Mouse (Mus musculus): ENCODE measurements at regions not wholly inside any gene's neighbourhood (a gene's known extent, or its start where the extent isn't known, plus 50 kb on each side); places are given as distances from the start of the nearest gene placed in this dataset.

- TF ChIP-seq CHD2 (IDR thresholded peaks at IDR 0.05; ENCODE audit: low read depth, low read length) = no peak
- TF ChIP-seq ZC3H11A (IDR thresholded peaks at IDR 0.05; ENCODE audit: borderline replicate concordance, low read depth, low read length) = no peak
- no peak for TF ChIP-seq ZNF384 (IDR thresholded peaks at IDR 0.05; ENCODE audit: low read depth, low read length)
- no peak for TF ChIP-seq HCFC1 (IDR thresholded peaks at IDR 0.05; ENCODE audit: borderline replicate concordance, insufficient read depth, low read length)
- no peak for TF ChIP-seq MAFK (IDR thresholded peaks at IDR 0.05; ENCODE audit: insufficient read depth, low read depth, low read length)
- H3K9ac ChIP-seq (ENCODE audit: insufficient read depth, low read depth, low read length, poor library complexity, severe bottlenecking) = no peak overlapping the region
- in situ Hi-C loops (cut with MboI; ENCODE audit: low sequenced_read_pairs in 2 of 2, unreplicated experiment in 2 of 2) = no loop called here
Measured at GRCm38 (mm10) chr15:65502656-65503055, 488.0 kb upstream of the Gm21961 start.

GRCm38 (mm10) chr15:65478940-65479339 lies 464.2 kb upstream of the Gm21961 start:
- no peaks in the 10 kb centered on the region for H3K4me1 ChIP-seq (ENCODE audit: control insufficient read depth in 2 of 2, insufficient read depth in 2 of 2, low read length in 2 of 2, poor library complexity in 1 of 2)
- no peak for TF ChIP-seq ZC3H11A (IDR thresholded peaks at IDR 0.05; ENCODE audit: borderline replicate concordance, low read depth, low read length)
- TF ChIP-seq ZNF384 (IDR thresholded peaks at IDR 0.05; ENCODE audit: low read depth, low read length) = no peak
- no peak for TF ChIP-seq HCFC1 (IDR thresholded peaks at IDR 0.05; ENCODE audit: borderline replicate concordance, insufficient read depth, low read length)
- TF ChIP-seq MAFK (IDR thresholded peaks at IDR 0.05; ENCODE audit: insufficient read depth, low read depth, low read length) = no peak
- no peak for TF ChIP-seq CHD2 (IDR thresholded peaks at IDR 0.05; ENCODE audit: low read depth, low read length)
- H3K36me3 ChIP-seq (ENCODE audit: control insufficient read depth, insufficient read depth, low read length, poor library complexity, severe bottlenecking) = no peaks in the 10 kb centered on the region
- no peak overlapping the region for H3K27ac ChIP-seq (ENCODE audit: insufficient read depth, low read depth, low read length, poor library complexity, severe bottlenecking)
- H3K4me3 ChIP-seq (ENCODE audit: insufficient read depth in 1 of 2, low read depth in 1 of 2, low read length in 2 of 2, poor library complexity in 1 of 2, severe bottlenecking in 1 of 2) = no peak overlapping the region
- no peak for DNase-seq (ENCODE audit: low read depth, low spot score)
- H3K9ac ChIP-seq (ENCODE audit: insufficient read depth, low read depth, low read length, poor library complexity, severe bottlenecking) = no peak overlapping the region
- no peaks in the 10 kb centered on the region for H3K9me3 ChIP-seq (ENCODE audit: control insufficient read depth, insufficient read depth, low read depth, low read length)
- in situ Hi-C loops (cut with MboI; ENCODE audit: low sequenced_read_pairs in 2 of 2, unreplicated experiment in 2 of 2) = no loop called here

More at GRCm38 (mm10) chr15:65502656-65503055, 488.0 kb upstream of the Gm21961 start:
- H3K36me3 ChIP-seq (ENCODE audit: control insufficient read depth, insufficient read depth, low read length, poor library complexity, severe bottlenecking) = no peaks in the 10 kb centered on the region
- H3K4me3 ChIP-seq (ENCODE audit: insufficient read depth in 1 of 2, low read depth in 1 of 2, low read length in 2 of 2, poor library complexity in 1 of 2, severe bottlenecking in 1 of 2) = no peak overlapping the region
- H3K4me1 ChIP-seq (ENCODE audit: control insufficient read depth in 2 of 2, insufficient read depth in 2 of 2, low read length in 2 of 2, poor library complexity in 1 of 2) = no peaks in the 10 kb centered on the region
- H3K27ac ChIP-seq (ENCODE audit: insufficient read depth, low read depth, low read length, poor library complexity, severe bottlenecking) = no peak overlapping the region
- no peak for DNase-seq (ENCODE audit: low read depth, low spot score)
- H3K9me3 ChIP-seq (ENCODE audit: control insufficient read depth, insufficient read depth, low read depth, low read length) = no peaks in the 10 kb centered on the region

- in situ Hi-C loops (cut with MboI; ENCODE audit: low sequenced_read_pairs in 2 of 2, unreplicated experiment in 2 of 2) = no loop called here
- H3K9ac ChIP-seq (ENCODE audit: insufficient read depth, low read depth, low read length, poor library complexity, severe bottlenecking) = no peak overlapping the region
- no peaks in the 10 kb centered on the region for H3K36me3 ChIP-seq (ENCODE audit: control insufficient read depth, insufficient read depth, low read length, poor library complexity, severe bottlenecking)
- no peak overlapping the region for H3K27ac ChIP-seq (ENCODE audit: insufficient read depth, low read depth, low read length, poor library complexity, severe bottlenecking)
- no peaks in the 10 kb centered on the region for H3K4me1 ChIP-seq (ENCODE audit: control insufficient read depth in 2 of 2, insufficient read depth in 2 of 2, low read length in 2 of 2, poor library complexity in 1 of 2)
- H3K4me3 ChIP-seq (ENCODE audit: insufficient read depth in 1 of 2, low read depth in 1 of 2, low read length in 2 of 2, poor library complexity in 1 of 2, severe bottlenecking in 1 of 2) = no peak overlapping the region
- DNase-seq (ENCODE audit: low read depth, low spot score) = no peak
- TF ChIP-seq ZNF384 (IDR thresholded peaks at IDR 0.05; ENCODE audit: low read depth, low read length) (no peak), HCFC1 (IDR thresholded peaks at IDR 0.05; ENCODE audit: borderline replicate concordance, insufficient read depth, low read length) (no peak), MAFK (IDR thresholded peaks at IDR 0.05; ENCODE audit: insufficient read depth, low read depth, low read length) (no peak), ZC3H11A (IDR thresholded peaks at IDR 0.05; ENCODE audit: borderline replicate concordance, low read depth, low read length) (no peak), CHD2 (IDR thresholded peaks at IDR 0.05; ENCODE audit: low read depth, low read length) (no peak)
- H3K9me3 ChIP-seq (ENCODE audit: control insufficient read depth, insufficient read depth, low read depth, low read length) = no peaks in the 10 kb centered on the region
Measured at GRCm38 (mm10) chr15:65455203-65455816, 440.6 kb upstream of the Gm21961 start.

GRCm38 (mm10) chr15:65452258-65453028 lies 437.7 kb upstream of the Gm21961 start:
- Histone ChIP-seq H3K9me3 (ENCODE audit: control insufficient read depth, insufficient read depth, low read depth, low read length) (no peaks in the 10 kb centered on the region), H3K9ac (ENCODE audit: insufficient read depth, low read depth, low read length, poor library complexity, severe bottlenecking) (no peak overlapping the region), H3K4me3 (ENCODE audit: insufficient read depth in 1 of 2, low read depth in 1 of 2, low read length in 2 of 2, poor library complexity in 1 of 2, severe bottlenecking in 1 of 2) (no peak overlapping the region), H3K27ac (ENCODE audit: insufficient read depth, low read depth, low read length, poor library complexity, severe bottlenecking) (no peak overlapping the region), H3K4me1 (ENCODE audit: control insufficient read depth in 2 of 2, insufficient read depth in 2 of 2, low read length in 2 of 2, poor library complexity in 1 of 2) (no peaks in the 10 kb centered on the region), H3K36me3 (ENCODE audit: control insufficient read depth, insufficient read depth, low read length, poor library complexity, severe bottlenecking) (no peaks in the 10 kb centered on the region)
- TF ChIP-seq CHD2 (IDR thresholded peaks at IDR 0.05; ENCODE audit: low read depth, low read length) = no peak
- TF ChIP-seq ZC3H11A (IDR thresholded peaks at IDR 0.05; ENCODE audit: borderline replicate concordance, low read depth, low read length) = no peak
- TF ChIP-seq MAFK (IDR thresholded peaks at IDR 0.05; ENCODE audit: insufficient read depth, low read depth, low read length) = no peak
- no peak for TF ChIP-seq HCFC1 (IDR thresholded peaks at IDR 0.05; ENCODE audit: borderline replicate concordance, insufficient read depth, low read length)
- TF ChIP-seq ZNF384 (IDR thresholded peaks at IDR 0.05; ENCODE audit: low read depth, low read length) = no peak
- no peak for DNase-seq (ENCODE audit: low read depth, low spot score)
- in situ Hi-C loops (cut with MboI; ENCODE audit: low sequenced_read_pairs in 2 of 2, unreplicated experiment in 2 of 2) = no loop called here

Data from ES-E14 (cell line).